Mouse (Mus musculus) intestine, embryonic 14.5 days (tissue): Measurements from ENCODE around the gene Tbl2. TPM values are rescaled to one million over a fixed set of nuclear protein-coding genes. Genes with fewer than 3 reads are reported as not detected.

Experiments used
- ATAC-seq: fragments of 200-750 bp; cut with Nextera tagmentation; replicated peaks from 2 replicates; pipeline ENCODE4 v1.8.0; 2017; ENCODE audit warnings: low read depth, moderate number of reproducible peaks, moderate TSS enrichment, moderate library complexity; ENCODE audit not compliant: low FRiP score, low TSS enrichment
- DNase-seq: peaks from one replicate; pipeline ENCODE4 v3.0.0-alpha.2; 2018; ENCODE audit warnings: low spot score
- H3K27ac ChIP-seq: fragments of 300-500 bp; sonication (generic); 2 replicates; pipeline ENCODE4 v1.5.1; 2014; ENCODE audit warnings: low read depth, mild to moderate bottlenecking, control low read depth
- H3K27me3 ChIP-seq: fragments of 300-500 bp; sonication (generic); replicated peaks from 2 replicates; pipeline ENCODE4 v1.6.1; 2014; ENCODE audit warnings: low read length, control low read depth; ENCODE audit not compliant: control insufficient read depth, insufficient read depth
- H3K36me3 ChIP-seq: fragments of 300-500 bp; sonication (generic); 2 replicates; pipeline ENCODE4 v1.6.1; 2014; ENCODE audit warnings: low read length, control low read depth; ENCODE audit not compliant: control insufficient read depth, insufficient read depth
- H3K4me1 ChIP-seq: fragments of 300-500 bp; sonication (generic); replicated peaks from 2 replicates; pipeline ENCODE4 v1.6.1; 2014; ENCODE audit warnings: low read length, control low read depth, mixed read lengths; ENCODE audit not compliant: control insufficient read depth, insufficient read depth
- H3K4me2 ChIP-seq: fragments of 300-500 bp; sonication (generic); 2 replicates; pipeline ENCODE4 v1.6.1; 2014; ENCODE audit warnings: low read length
- H3K4me3 ChIP-seq: fragments of 300-500 bp; sonication (generic); 2 replicates; pipeline ENCODE4 v1.5.1; 2014; ENCODE audit warnings: low read depth, low read length, control low read depth, mixed read lengths
- H3K9ac ChIP-seq: fragments of 300-500 bp; sonication (generic); 2 replicates; pipeline ENCODE4 v1.6.1; 2014; ENCODE audit warnings: mild to moderate bottlenecking, low read length
- H3K9me3 ChIP-seq: fragments of 300-500 bp; sonication (generic); 2 replicates; pipeline ENCODE4 v1.6.1; 2016; ENCODE audit warnings: low read length, control low read depth; ENCODE audit not compliant: control insufficient read depth
- WGBS: fragments of 180-500 bp; shearing (Covaris S2); extraction: QIAGEN DNeasy Blood & Tissue Kit; methylation state at CpG from one replicate; pipeline ENCODE4 v1.1.7; 2014; 5-methylcytosine and 5-hydroxymethylcytosine counted together
- polyA plus RNA-seq: library from polyadenylated mRNA; unstranded; fragments of >200 nt; fragmentation: Nextera tagmentation; extraction: Ambion mirVana; gene quantifications from 2 replicates; pipeline ENCODE4 v1.2.1, GENCODE M21; 2014

The Tbl2 gene
- polyA plus RNA-seq, 1 experiment from 2014 or later = 27.8 TPM

- Histone ChIP-seq H3K27me3 (no peaks in the 10 kb centered on the region), H3K27ac (no peak overlapping the region), H3K9ac (no peak overlapping the region), H3K9me3 (no peaks in the 10 kb centered on the region), H3K4me2 (no peak overlapping the region), H3K4me1 (no peaks in the 10 kb centered on the region), H3K36me3 (peaks cover 50% of the 10 kb centered on the region), H3K4me3 (no peak overlapping the region)
- WGBS = 94% methylated on average over 8 of the region's 8 CpGs
- no peak for DNase-seq
- no peak for ATAC-seq
Observed at GRCm38 (mm10) chr5:135162361-135162760, 12.9 kb downstream of the Tbl2 start.

GRCm38 (mm10) chr5:135162821-135163220 is 13.4 kb downstream of the Tbl2 start:
- Histone ChIP-seq H3K9me3 (no peaks in the 10 kb centered on the region), H3K36me3 (peaks cover 46% of the 10 kb centered on the region), H3K4me3 (no peak overlapping the region), H3K4me1 (no peaks in the 10 kb centered on the region), H3K9ac (no peak overlapping the region), H3K27ac (no peak overlapping the region), H3K4me2 (no peak overlapping the region), H3K27me3 (no peaks in the 10 kb centered on the region)
- 84% methylated on average over 6 of the region's 6 CpGs for WGBS
- ATAC-seq = no peak
- DNase-seq = no peak

DNA sequence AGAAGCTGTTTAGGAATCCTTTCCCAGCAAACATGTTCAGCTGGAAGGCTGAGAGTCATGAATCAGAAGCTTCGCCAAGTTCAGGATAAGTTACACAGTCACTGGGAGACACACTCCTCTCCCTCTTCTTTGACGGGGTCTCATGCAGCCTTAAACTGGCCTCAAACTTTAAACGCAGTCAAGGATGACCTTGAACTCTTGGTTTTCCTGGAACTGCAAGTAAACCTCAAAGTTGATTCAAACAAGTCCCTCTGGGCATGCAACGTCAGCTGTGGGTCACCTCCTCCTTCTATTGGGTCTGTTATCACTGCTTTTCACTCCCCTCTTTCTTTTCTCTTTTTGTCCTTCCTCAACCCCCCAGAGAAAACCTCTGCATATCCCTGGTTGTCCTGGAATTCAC is 17.5 kb downstream of the Tbl2 start:
- no peak overlapping the region for H3K4me2 ChIP-seq
- H3K27me3 ChIP-seq = no peaks in the 10 kb centered on the region
- H3K9ac ChIP-seq = no peak overlapping the region
- ATAC-seq = no peak
- DNase-seq = no peak
- H3K4me1 ChIP-seq = peaks cover 5% of the 10 kb centered on the region; the same call in 1 of the 2 replicates
- 66% methylated on average over 4 of the region's 4 CpGs for WGBS
- peaks cover 28% of the 10 kb centered on the region for H3K36me3 ChIP-seq
- no peaks in the 10 kb centered on the region for H3K9me3 ChIP-seq
- H3K4me3 ChIP-seq = no peak overlapping the region
- no peak overlapping the region for H3K27ac ChIP-seq

- Histone ChIP-seq H3K36me3 (peaks cover 28% of the 10 kb centered on the region), H3K4me3 (no peak overlapping the region), H3K4me2 (peak overlapping the region; percentile 55; the same call in 1 of the 2 replicates), H3K27me3 (no peaks in the 10 kb centered on the region), H3K9me3 (no peaks in the 10 kb centered on the region), H3K9ac (no peak overlapping the region), H3K27ac (peak overlapping the region; percentile 99; the same call in 1 of the 2 replicates), H3K4me1 (peaks cover 5% of the 10 kb centered on the region; the same call in 1 of the 2 replicates)
- ATAC-seq (no peak), DNase-seq (no peak)
- WGBS = 91% methylated on average over 4 of the region's 4 CpGs
Observed at GRCm38 (mm10) chr5:135167469-135167868, 18.0 kb downstream of the Tbl2 start.

GRCm38 (mm10) chr5:135168063-135169062 is 18.9 kb downstream of the Tbl2 start, which contains the start of gene Bcl7b:
Bcl7b (plus strand) TSS chr5:135168283.
- no peaks in the 10 kb centered on the region for H3K9me3 ChIP-seq
- H3K4me2 ChIP-seq = peak within 1 kb of the TSS; percentile 95
- H3K27me3 ChIP-seq = no peaks in the 10 kb centered on the region
- H3K4me3 ChIP-seq = peak within 1 kb of the TSS; percentile 71
- peak within 1 kb of the TSS; percentile 99 for H3K27ac ChIP-seq
- peak; percentile 97 for ATAC-seq
- peak within 1 kb of the TSS; percentile 90 for H3K9ac ChIP-seq
- WGBS = 3% methylated on average over 90 of the region's 95 CpGs
- DNase-seq = peak; percentile 96
- H3K4me1 ChIP-seq = peaks cover 5% of the 10 kb centered on the region; the same call in 1 of the 2 replicates
- peaks cover 33% of the 10 kb centered on the region for H3K36me3 ChIP-seq

- peak overlapping the region; percentile 90 for H3K9ac ChIP-seq
- H3K36me3 ChIP-seq = peaks cover 44% of the 10 kb centered on the region
- ATAC-seq (no peak), DNase-seq (no peak)
- no peaks in the 10 kb centered on the region for H3K9me3 ChIP-seq
- no peaks in the 10 kb centered on the region for H3K27me3 ChIP-seq
- peak overlapping the region; percentile 95 for H3K4me2 ChIP-seq
- H3K4me1 ChIP-seq = peaks cover 5% of the 10 kb centered on the region; the same call in 1 of the 2 replicates
- peak overlapping the region; percentile 71 for H3K4me3 ChIP-seq
- WGBS = 88% methylated on average over 5 of the region's 5 CpGs
- peak overlapping the region; percentile 99 for H3K27ac ChIP-seq
Observed at GRCm38 (mm10) chr5:135169479-135169878, 20.0 kb downstream of the Tbl2 start.

- 93% methylated on average over 6 of the region's 6 CpGs for WGBS
- H3K4me1 ChIP-seq = peaks cover 5% of the 10 kb centered on the region; the same call in 1 of the 2 replicates
- ATAC-seq (no peak), DNase-seq (no peak)
- peaks cover 59% of the 10 kb centered on the region for H3K36me3 ChIP-seq
- no peaks in the 10 kb centered on the region for H3K9me3 ChIP-seq
- no peaks in the 10 kb centered on the region for H3K27me3 ChIP-seq
- no peak overlapping the region for H3K9ac ChIP-seq
- H3K4me3 ChIP-seq = no peak overlapping the region
- H3K27ac ChIP-seq = no peak overlapping the region
- H3K4me2 ChIP-seq = no peak overlapping the region
Observed at GRCm38 (mm10) chr5:135171688-135172220, 22.3 kb downstream of the Tbl2 start.

GRCm38 (mm10) chr5:135172986-135173385 is 23.5 kb downstream of the Tbl2 start:
- Histone ChIP-seq H3K4me3 (no peak overlapping the region), H3K9ac (no peak overlapping the region), H3K36me3 (peaks cover 71% of the 10 kb centered on the region), H3K27me3 (no peaks in the 10 kb centered on the region), H3K9me3 (no peaks in the 10 kb centered on the region), H3K27ac (no peak overlapping the region), H3K4me2 (no peak overlapping the region), H3K4me1 (peaks cover 5% of the 10 kb centered on the region; the same call in 1 of the 2 replicates)
- ATAC-seq (no peak), DNase-seq (no peak)
- 92% methylated on average over 5 of the region's 5 CpGs for WGBS
